Mouse (Mus musculus): ENCODE data around the gene Zdhhc17.

Zdhhc17 gene

DNA sequence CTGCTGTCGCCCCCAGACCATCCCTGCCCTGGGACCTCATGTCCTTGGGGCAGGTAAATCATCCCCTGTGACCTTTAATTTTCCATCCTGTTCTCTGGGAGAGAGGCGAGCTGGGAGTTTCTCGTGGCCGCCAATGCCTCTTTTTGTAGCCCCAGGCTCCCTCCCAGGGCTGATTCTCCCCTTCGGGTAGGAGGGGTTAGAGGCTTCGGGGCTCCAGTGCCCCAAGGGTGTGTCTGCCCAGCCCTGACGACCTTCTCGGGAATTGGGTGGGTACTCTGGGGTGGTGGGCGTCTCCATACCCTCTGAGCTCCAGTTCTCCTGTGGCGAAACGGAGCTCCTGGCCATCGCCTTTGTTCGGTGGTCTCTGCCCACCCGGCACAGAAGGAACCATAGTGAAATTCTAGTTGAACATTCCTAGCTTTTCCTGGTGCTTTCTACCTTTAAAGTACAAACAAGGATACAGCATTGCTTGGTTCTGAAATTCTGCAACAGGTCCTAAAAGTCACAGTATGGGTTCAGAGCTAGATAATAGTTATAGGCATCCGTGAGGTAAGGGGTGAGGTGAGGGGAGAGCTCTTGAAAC, 89.5 kb downstream of the Zdhhc17 start:
- no peak for DNase-seq (ENCODE audit: low spot score)

DNA sequence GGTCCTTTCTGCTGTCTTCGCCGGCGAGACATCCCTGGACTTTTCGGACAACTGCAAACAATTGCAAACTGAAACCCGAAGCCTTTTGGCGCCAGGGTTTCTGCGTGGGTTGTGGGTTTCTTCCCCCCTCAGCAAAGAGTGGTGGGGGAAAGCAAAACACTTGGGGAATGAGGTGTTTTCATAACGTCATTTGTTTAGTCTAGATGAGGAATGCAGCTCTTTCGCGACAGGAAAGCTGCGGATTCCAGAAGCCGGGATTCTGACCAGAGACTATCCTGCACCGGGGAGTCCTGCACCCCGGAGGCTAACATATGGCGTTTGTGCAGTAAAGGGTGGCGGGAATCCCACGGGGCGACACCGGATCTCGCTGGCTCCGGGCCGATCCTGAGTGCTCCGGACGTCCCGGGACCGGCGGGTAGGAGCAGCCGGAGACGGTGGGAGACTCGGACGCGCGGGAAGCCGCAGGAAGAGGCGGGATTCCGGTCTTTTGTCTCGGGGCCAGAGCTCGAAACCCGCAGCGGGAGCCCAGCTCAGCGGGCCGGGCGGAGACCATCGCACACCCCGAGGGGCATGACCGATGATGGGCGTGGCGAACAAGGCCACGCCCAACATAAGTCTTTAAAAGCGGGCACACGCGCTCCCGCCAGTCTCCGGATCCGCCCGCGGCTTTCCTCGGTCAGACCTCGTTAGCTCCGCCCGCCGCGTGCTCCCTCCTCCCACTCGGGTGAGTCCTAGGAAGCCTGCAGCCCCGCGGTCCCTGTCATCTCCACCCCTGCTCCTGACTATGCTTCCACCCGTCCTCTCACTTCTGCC, 90.2 kb downstream of the Zdhhc17 start, which contains the start of gene Csrp2:
Gene Csrp2 (plus strand): TSS at position 259 of the 813 bp plus-strand sequence.
- peak; percentile 90 for DNase-seq (ENCODE audit: low spot score)

DNA sequence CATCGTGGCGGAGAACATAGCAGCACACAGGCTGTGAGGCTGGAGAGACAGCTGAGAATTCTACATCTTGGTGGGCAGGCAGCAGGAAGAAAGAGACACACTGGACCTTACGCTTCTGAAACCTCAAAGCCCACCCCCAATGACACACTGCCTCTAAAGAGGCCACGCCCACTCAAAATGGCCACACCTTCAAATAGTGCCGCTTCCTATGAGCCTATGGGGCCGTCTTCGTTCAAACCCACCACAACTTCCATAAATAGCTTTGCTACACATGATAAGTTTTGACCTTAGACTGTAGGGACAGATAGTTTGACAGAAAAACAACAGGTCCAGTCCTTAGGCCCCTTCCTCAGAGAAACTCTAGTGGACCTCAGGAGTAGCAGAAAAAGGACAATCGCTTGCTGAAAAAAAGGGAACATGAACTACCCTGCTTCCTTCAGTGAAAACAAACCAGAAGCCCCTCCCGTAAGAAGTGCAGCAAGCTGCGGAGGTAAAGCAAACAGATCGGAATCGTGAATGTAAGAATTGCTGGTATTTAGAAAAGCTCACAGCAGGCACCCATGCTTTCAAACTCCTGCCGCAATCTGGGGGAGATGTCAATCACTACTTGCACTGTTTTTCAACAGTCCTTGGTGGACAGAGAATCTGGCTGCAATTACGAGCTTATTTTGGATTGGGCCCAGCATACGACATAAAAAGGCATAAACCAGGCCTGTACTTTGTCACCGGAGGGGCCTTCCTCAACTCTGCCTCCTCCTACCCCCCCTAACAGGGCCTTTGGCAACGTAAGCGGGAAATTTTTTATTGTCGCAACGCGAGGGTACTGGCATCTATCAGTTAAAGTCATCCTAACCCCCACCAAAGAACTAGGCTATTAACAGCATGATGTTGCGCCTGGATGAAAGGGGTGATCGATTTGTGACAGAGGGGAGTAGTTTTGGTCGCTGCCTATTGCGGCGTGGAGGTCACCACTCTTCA, 91.2 kb downstream of the Zdhhc17 start:
- DNase-seq (ENCODE audit: low spot score): no peak

DNA sequence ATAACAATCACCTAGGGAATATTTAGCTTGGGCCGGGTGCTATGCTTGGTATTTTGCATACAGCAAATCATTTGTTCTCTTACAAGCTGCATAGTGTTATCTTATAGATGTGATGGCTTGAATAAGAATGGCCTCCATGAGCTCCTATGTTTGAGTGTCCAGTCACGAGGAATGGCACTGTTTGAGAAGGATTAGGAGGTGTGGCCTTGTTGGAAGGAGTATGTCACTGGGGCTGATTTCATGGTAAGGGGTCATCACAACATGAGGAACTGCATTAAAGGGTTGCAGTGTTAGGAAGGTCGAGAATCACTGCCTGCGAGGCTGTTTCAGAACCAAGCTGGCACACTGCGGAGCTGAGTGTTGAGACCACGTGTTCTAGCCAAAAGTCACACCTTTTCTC, 92.4 kb downstream of the Zdhhc17 start:
- no peak for DNase-seq (ENCODE audit: low spot score)

DNA sequence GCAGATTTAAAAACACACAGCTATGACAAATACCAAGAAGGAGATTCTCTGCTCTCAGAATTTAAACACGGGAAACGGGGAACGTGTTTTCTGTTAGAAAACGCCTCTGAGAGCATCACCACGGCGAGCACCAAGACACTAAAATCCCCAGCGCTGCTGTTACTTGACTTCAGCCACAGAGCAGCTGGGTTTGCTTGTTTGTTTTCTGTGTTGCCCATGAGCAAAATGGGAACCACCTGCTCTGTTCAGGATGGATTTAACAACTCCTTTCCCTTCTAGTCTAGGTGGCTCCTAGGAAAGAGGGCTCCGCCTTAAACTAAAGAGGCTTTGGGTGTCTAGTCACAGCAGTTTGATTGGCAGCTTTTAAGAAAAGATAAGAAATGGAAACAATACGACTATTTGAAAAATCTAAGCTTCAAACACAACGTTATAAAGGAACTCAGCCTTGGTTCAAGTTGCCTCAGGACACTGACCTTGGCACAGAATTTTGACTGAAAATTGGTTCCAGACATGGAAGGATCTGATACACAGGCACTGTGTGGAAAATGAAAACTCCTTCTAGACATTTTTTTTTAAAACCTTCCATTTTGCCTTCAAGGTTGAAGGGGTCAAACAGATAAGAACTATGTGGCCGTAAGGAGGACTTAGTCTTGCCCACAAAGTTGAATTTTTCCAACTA, 93.1 kb downstream of the Zdhhc17 start:
- no peak for DNase-seq (ENCODE audit: low spot score)

DNA sequence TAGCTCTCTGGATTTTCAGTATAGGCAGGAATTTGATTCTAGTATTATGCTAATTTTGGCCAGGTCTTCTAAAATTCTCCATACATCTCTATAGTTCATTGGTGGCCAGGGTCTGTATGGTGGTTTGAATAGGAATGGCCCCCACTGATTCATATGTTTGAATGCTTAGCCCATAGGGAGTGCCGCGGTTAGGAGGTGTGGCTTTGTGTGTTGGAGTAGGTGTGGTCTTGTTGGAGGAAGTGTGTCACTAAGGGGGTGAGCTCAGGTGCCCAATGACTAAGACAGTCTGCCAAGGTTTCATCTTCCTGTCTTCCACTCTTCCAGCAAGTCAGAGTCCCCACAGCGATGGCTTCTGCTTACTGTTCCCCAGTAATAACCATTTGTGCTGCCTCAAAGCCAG, 106.1 kb downstream of the Zdhhc17 start:
- no peak for DNase-seq (ENCODE audit: low spot score)

DNA sequence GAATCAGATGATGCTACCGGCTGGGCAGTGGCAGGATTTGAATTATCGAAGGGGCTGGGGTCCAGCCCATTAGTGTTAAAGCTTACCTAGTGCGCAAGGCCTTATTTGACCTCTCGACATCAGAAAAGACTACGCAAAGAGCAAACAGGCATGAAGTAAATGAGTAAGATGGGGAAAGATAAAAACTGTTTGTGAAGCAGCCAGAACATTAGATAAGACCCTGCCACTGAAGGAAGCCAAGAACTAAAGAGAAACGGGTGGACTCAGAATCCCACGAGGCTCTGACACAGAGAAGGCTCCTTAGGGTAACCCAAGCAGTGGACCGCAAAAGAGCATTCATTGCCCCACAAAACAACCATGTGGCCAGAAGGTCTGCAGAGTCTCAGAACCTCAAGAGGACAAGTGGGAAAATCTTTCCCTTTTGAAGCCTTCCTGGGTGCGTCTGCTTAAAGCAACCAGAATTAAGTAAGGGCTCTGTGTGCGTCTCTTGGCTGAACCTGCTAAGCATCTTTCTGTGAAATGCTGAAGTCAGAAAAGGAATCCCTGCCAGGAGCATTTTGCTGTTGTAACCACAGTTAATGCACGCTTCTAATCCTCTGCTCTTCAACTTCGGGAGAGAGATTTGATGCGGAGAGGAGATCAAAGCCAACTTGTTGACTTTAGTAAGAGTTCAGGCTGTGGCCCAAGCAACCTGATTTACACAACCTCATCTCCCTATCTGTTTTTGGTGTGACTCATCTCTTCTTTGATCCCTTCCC, 110.0 kb downstream of the Zdhhc17 start:
- DNase-seq (ENCODE audit: low spot score): no peak
